Mouse (Mus musculus): ENCODE data around the gene Homer2. TPM values are rescaled to one million over a fixed set of nuclear protein-coding genes. Genes with fewer than 3 reads are reported as not detected.

Gene Homer2
- polyA plus RNA-seq, 1 experiment: 10.9 TPM

GRCm38 (mm10) chr7:81727716-81728115 is 20.4 kb upstream of the Homer2 start:
- Histone ChIP-seq H3K4me3 (ENCODE audit: insufficient read depth, low read length) (no peak overlapping the region), H3K27ac (ENCODE audit: insufficient read depth, low read length) (no peak overlapping the region), H3K4me1 (ENCODE audit: control insufficient read depth, insufficient read depth, low read length) (no peaks in the 10 kb centered on the region)
- TF ChIP-seq CTCF (IDR thresholded peaks at IDR 0.05; ENCODE audit: borderline replicate concordance, insufficient read depth, low read length) (no peak), POLR2A (IDR thresholded peaks at IDR 0.05; ENCODE audit: low read depth, low read length) (no peak)

- TF ChIP-seq CTCF (IDR thresholded peaks at IDR 0.05; ENCODE audit: borderline replicate concordance, insufficient read depth, low read length): no peak
- no peak for TF ChIP-seq POLR2A (IDR thresholded peaks at IDR 0.05; ENCODE audit: low read depth, low read length)
- no peaks in the 10 kb centered on the region for H3K4me1 ChIP-seq (ENCODE audit: control insufficient read depth, insufficient read depth, low read length)
- no peak overlapping the region for H3K4me3 ChIP-seq (ENCODE audit: insufficient read depth, low read length)
- no peak overlapping the region for H3K27ac ChIP-seq (ENCODE audit: insufficient read depth, low read length)
These were observed 19.3 kb upstream of the Homer2 start for GRCm38 (mm10) chr7:81726728-81727005.

GRCm38 (mm10) chr7:81725986-81726727 is 18.8 kb upstream of the Homer2 start:
- Histone ChIP-seq H3K4me3 (ENCODE audit: insufficient read depth, low read length) (no peak overlapping the region), H3K27ac (ENCODE audit: insufficient read depth, low read length) (no peak overlapping the region), H3K4me1 (ENCODE audit: control insufficient read depth, insufficient read depth, low read length) (no peaks in the 10 kb centered on the region)
- TF ChIP-seq POLR2A (IDR thresholded peaks at IDR 0.05; ENCODE audit: low read depth, low read length) (no peak), CTCF (IDR thresholded peaks at IDR 0.05; ENCODE audit: borderline replicate concordance, insufficient read depth, low read length) (no peak)

GRCm38 (mm10) chr7:81723851-81724250 is 16.5 kb upstream of the Homer2 start:
- Histone ChIP-seq H3K27ac (ENCODE audit: insufficient read depth, low read length) (no peak overlapping the region), H3K4me1 (ENCODE audit: control insufficient read depth, insufficient read depth, low read length) (no peaks in the 10 kb centered on the region), H3K4me3 (ENCODE audit: insufficient read depth, low read length) (no peak overlapping the region)
- TF ChIP-seq CTCF (IDR thresholded peaks at IDR 0.05; ENCODE audit: borderline replicate concordance, insufficient read depth, low read length): no peak
- TF ChIP-seq POLR2A (IDR thresholded peaks at IDR 0.05; ENCODE audit: low read depth, low read length): no peak

GRCm38 (mm10) chr7:81721271-81721670 is 13.9 kb upstream of the Homer2 start:
- TF ChIP-seq POLR2A (IDR thresholded peaks at IDR 0.05; ENCODE audit: low read depth, low read length) (no peak), CTCF (IDR thresholded peaks at IDR 0.05; ENCODE audit: borderline replicate concordance, insufficient read depth, low read length) (no peak)
- Histone ChIP-seq H3K4me1 (ENCODE audit: control insufficient read depth, insufficient read depth, low read length) (no peaks in the 10 kb centered on the region), H3K4me3 (ENCODE audit: insufficient read depth, low read length) (no peak overlapping the region), H3K27ac (ENCODE audit: insufficient read depth, low read length) (no peak overlapping the region)

GRCm38 (mm10) chr7:81719216-81719661 is 11.9 kb upstream of the Homer2 start:
- no peak for TF ChIP-seq POLR2A (IDR thresholded peaks at IDR 0.05; ENCODE audit: low read depth, low read length)
- no peak overlapping the region for H3K27ac ChIP-seq (ENCODE audit: insufficient read depth, low read length)
- no peaks in the 10 kb centered on the region for H3K4me1 ChIP-seq (ENCODE audit: control insufficient read depth, insufficient read depth, low read length)
- H3K4me3 ChIP-seq (ENCODE audit: insufficient read depth, low read length): no peak overlapping the region

GRCm38 (mm10) chr7:81718657-81719056 is 11.3 kb upstream of the Homer2 start:
- Histone ChIP-seq H3K4me1 (ENCODE audit: control insufficient read depth, insufficient read depth, low read length) (no peaks in the 10 kb centered on the region), H3K27ac (ENCODE audit: insufficient read depth, low read length) (no peak overlapping the region), H3K4me3 (ENCODE audit: insufficient read depth, low read length) (no peak overlapping the region)
- TF ChIP-seq CTCF (IDR thresholded peaks at IDR 0.05; ENCODE audit: borderline replicate concordance, insufficient read depth, low read length) (no peak), POLR2A (IDR thresholded peaks at IDR 0.05; ENCODE audit: low read depth, low read length) (no peak)

GRCm38 (mm10) chr7:81710166-81710565 is 2.8 kb upstream of the Homer2 start:
- TF ChIP-seq POLR2A (IDR thresholded peaks at IDR 0.05; ENCODE audit: low read depth, low read length): no peak
- TF ChIP-seq CTCF (IDR thresholded peaks at IDR 0.05; ENCODE audit: borderline replicate concordance, insufficient read depth, low read length): no peak
- Histone ChIP-seq H3K27ac (ENCODE audit: insufficient read depth, low read length) (no peak overlapping the region), H3K4me3 (ENCODE audit: insufficient read depth, low read length) (no peak overlapping the region), H3K4me1 (ENCODE audit: control insufficient read depth, insufficient read depth, low read length) (no peaks in the 10 kb centered on the region)

- H3K4me1 ChIP-seq (ENCODE audit: control insufficient read depth, insufficient read depth, low read length): no peaks in the 10 kb centered on the region
- no peak for TF ChIP-seq POLR2A (IDR thresholded peaks at IDR 0.05; ENCODE audit: low read depth, low read length)
- no peak for TF ChIP-seq CTCF (IDR thresholded peaks at IDR 0.05; ENCODE audit: borderline replicate concordance, insufficient read depth, low read length)
- H3K27ac ChIP-seq (ENCODE audit: insufficient read depth, low read length): no peak overlapping the region
- H3K4me3 ChIP-seq (ENCODE audit: insufficient read depth, low read length): no peak overlapping the region
These were observed 838 bp upstream of the Homer2 start for GRCm38 (mm10) chr7:81708165-81708564.

GRCm38 (mm10) chr7:81706416-81707391 is 623 bp downstream of the Homer2 start:
- no peaks in the 10 kb centered on the region for H3K4me1 ChIP-seq (ENCODE audit: control insufficient read depth, insufficient read depth, low read length)

More at GRCm38 (mm10) chr7:81706416-81707391, 623 bp downstream of the Homer2 start:
- TF ChIP-seq POLR2A (IDR thresholded peaks at IDR 0.05; ENCODE audit: low read depth, low read length): no peak
- Histone ChIP-seq H3K4me3 (ENCODE audit: insufficient read depth, low read length) (peak overlapping the region; percentile 42), H3K27ac (ENCODE audit: insufficient read depth, low read length) (no peak overlapping the region)
